Mouse (Mus musculus) embryonic facial prominence, embryonic 13.5 days (tissue): Measurements from ENCODE around the gene Ddx24. TPM values are rescaled to one million over a fixed set of nuclear protein-coding genes. Genes with fewer than 3 reads are reported as not detected.
"Not testable (repeated sequence)": the region's sequence is repeated elsewhere in the genome, so short reads cannot be mapped to it uniquely, and the experiment has no call there.

Experiments used
- ATAC-seq: fragments of 200-750 bp; cut with Nextera tagmentation; 2 replicates; pipeline ENCODE4 v1.8.0; 2017; ENCODE audit warnings: low read depth; ENCODE audit not compliant: insufficient number of reproducible peaks, insufficient read depth, low FRiP score, low TSS enrichment
- H3K27ac ChIP-seq: fragments of 300-500 bp; sonication (generic); 2 replicates; pipeline ENCODE4 v1.5.1; 2015; ENCODE audit warnings: moderate library complexity, mild to moderate bottlenecking, inconsistent platforms
- H3K27me3 ChIP-seq: fragments of 300-500 bp; sonication (generic); 2 replicates; pipeline ENCODE4 v1.6.1; 2015; ENCODE audit warnings: mild to moderate bottlenecking, inconsistent platforms
- H3K36me3 ChIP-seq: fragments of 300-500 bp; sonication (generic); 2 replicates; pipeline ENCODE4 v1.6.1; 2015; ENCODE audit warnings: mild to moderate bottlenecking, inconsistent platforms
- H3K4me1 ChIP-seq: fragments of 300-500 bp; sonication (generic); 2 replicates; pipeline ENCODE4 v1.6.1; 2015; ENCODE audit warnings: inconsistent platforms
- H3K4me2 ChIP-seq: fragments of 300-500 bp; sonication (generic); 2 replicates; pipeline ENCODE4 v1.6.1; 2015; ENCODE audit warnings: moderate library complexity, mild to moderate bottlenecking, inconsistent platforms
- H3K4me3 ChIP-seq: fragments of 300-500 bp; sonication (generic); 2 replicates; pipeline ENCODE4 v1.5.1; 2015; ENCODE audit warnings: mild to moderate bottlenecking, inconsistent platforms
- H3K9ac ChIP-seq: fragments of 300-500 bp; sonication (generic); 2 replicates; pipeline ENCODE4 v1.6.1; 2015; ENCODE audit warnings: mild to moderate bottlenecking, inconsistent platforms
- H3K9me3 ChIP-seq: fragments of 300-500 bp; sonication (generic); 2 replicates; pipeline ENCODE4 v1.6.1; 2016; ENCODE audit warnings: inconsistent platforms
- WGBS: fragments of 180-500 bp; shearing (Covaris S2); methylation state at CpG from one replicate; pipeline ENCODE4 v1.1.7; 2015; ENCODE audit warnings: mixed read lengths; 5-methylcytosine and 5-hydroxymethylcytosine counted together
- polyA plus RNA-seq: library from polyadenylated mRNA; unstranded; fragments of >200 nt; fragmentation: Nextera tagmentation; extraction: Ambion mirVana; gene quantifications from 2 replicates; pipeline ENCODE4 v1.2.1, GENCODE M21; 2015

Gene Ddx24
- polyA plus RNA-seq = 137 and 142 TPM in 2 replicates

DNA sequence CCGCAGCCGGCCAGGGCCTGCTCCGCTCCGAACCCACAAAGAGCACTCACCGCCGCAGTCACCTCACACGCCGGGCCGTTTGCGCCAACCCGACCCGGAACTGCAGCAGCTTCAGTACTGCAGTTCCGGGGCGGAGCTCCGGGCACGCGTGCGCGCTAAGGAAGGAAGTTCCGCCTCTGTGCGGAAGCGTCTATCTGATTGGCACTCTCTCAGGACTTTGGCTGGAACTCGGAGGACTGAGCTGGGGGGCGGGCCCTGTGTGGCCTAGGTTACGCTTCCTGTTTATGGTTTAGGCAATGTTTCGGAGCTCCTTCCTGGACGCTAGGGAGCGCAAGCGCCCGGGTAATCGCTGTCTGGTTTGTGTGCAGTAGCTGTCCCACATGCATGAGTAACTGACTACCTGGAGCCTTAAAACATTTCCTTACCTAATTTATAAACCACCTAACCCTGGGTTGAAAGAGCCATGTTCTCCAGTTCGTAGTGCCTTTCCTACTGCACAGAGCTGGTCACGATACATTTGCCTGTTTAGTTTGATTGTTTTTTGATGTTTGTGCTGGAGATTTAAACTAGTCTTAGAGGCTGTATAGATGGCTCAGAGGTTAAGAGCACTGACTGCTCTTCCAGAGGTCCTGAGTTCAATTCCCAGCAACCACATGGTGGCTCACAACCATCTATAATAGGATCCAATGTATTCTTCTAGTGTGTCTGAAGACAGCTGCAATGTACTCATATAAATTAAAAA, at the start of gene Ddx24:
TSS of gene Ddx24 (minus strand) at position 102 of the 742 bp plus-strand sequence.
- Histone ChIP-seq H3K27me3 (no peaks in the 10 kb centered on the region), H3K4me1 (peaks cover 30% of the 10 kb centered on the region), H3K27ac (peak within 1 kb of the TSS; percentile 44; the same call in 1 of the 2 replicates), H3K4me2 (peak within 1 kb of the TSS; percentile 87), H3K4me3 (peak within 1 kb of the TSS; percentile 93), H3K9ac (peak within 1 kb of the TSS; percentile 93), H3K36me3 (peaks cover 17% of the 10 kb centered on the region), H3K9me3 (no peaks in the 10 kb centered on the region)
- 2% methylated on average over 33 of the region's 33 CpGs for WGBS
- peak; percentile 99 for ATAC-seq

GRCm38 (mm10) chr12:103474481-103474880, 48.9 kb upstream of the Ddx24 start:
- Histone ChIP-seq H3K27ac (no peak overlapping the region), H3K36me3 (no peaks in the 10 kb centered on the region), H3K9me3 (no peaks in the 10 kb centered on the region), H3K27me3 (no peaks in the 10 kb centered on the region), H3K4me3 (no peak overlapping the region), H3K9ac (no peak overlapping the region), H3K4me1 (no peaks in the 10 kb centered on the region), H3K4me2 (no peak overlapping the region)
- WGBS = 54% methylated on average over 2 of the region's 2 CpGs
- ATAC-seq = no peak

- no peak within 1 kb of the TSS for H3K4me3 ChIP-seq
- H3K36me3 ChIP-seq = no peaks in the 10 kb centered on the region
- no peaks in the 10 kb centered on the region for H3K9me3 ChIP-seq
- no peak within 1 kb of the TSS for H3K4me2 ChIP-seq
- H3K27me3 ChIP-seq = no peaks in the 10 kb centered on the region
- no peaks in the 10 kb centered on the region for H3K4me1 ChIP-seq
- WGBS = 80% methylated on average over 3 of the region's 3 CpGs
- H3K27ac ChIP-seq = no peak within 1 kb of the TSS
- ATAC-seq = no peak
- no peak within 1 kb of the TSS for H3K9ac ChIP-seq
These were observed 31.5 kb upstream of the Ddx24 start, which contains the start of gene Ifi27l2b for GRCm38 (mm10) chr12:103457140-103457539. TSS of gene Ifi27l2b (minus strand) at chr12:103457223.

DNA sequence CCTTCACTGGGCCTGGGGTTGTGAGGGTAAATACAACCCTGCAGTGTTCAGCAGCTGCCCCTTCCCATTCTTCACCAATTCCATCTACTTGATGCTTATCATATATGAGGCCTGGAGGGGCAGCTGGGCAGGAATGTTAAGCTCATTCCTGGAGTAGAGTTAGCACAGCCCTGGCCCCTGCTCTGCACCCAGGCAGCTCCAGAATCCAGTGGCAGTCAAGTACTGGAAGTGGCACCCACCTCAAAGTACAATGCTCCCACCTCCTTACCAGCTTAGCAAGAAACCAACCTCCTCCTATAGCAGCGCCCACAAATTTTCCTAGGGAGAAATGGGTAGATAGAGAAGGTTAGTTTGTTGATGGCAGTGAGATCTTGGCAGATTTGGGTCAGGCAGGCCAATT, 31.1 kb upstream of the Ddx24 start:
- not testable (repeated sequence) for H3K9me3 ChIP-seq, H3K9ac ChIP-seq, ATAC-seq, H3K4me2 ChIP-seq, H3K4me3 ChIP-seq, H3K27me3 ChIP-seq, H3K36me3 ChIP-seq, H3K4me1 ChIP-seq, H3K27ac ChIP-seq
- no CpG with 5 or more reads among the region's 1 CpGs for WGBS

- Histone ChIP-seq H3K9me3 (no peaks in the 10 kb centered on the region), H3K36me3 (no peaks in the 10 kb centered on the region), H3K4me2 (no peak overlapping the region), H3K4me3 (no peak overlapping the region), H3K4me1 (no peaks in the 10 kb centered on the region), H3K27me3 (no peaks in the 10 kb centered on the region), H3K9ac (no peak overlapping the region), H3K27ac (no peak overlapping the region)
- ATAC-seq = no peak
These were observed 27.7 kb upstream of the Ddx24 start for GRCm38 (mm10) chr12:103453361-103453760.

DNA sequence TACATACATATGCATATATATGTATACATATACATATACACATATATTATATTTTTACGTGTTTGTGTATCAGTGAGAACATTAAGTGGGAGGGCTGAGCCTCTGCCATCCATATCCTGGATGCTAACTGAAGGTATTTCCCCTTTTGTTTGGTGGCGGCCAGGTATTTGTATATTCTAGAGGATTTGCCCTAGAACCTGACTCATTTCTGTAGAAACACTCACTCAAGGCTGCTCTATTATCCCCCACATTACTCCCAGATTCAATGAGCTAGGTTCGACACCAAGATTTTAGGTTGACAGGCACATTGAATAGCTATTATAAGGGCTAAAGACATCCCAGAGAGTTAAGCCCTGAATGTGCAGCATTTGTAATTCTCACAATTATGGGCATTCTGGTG, 19.4 kb upstream of the Ddx24 start:
- WGBS = 76% methylated on average over 3 of the region's 3 CpGs
- H3K4me2 ChIP-seq = no peak overlapping the region
- no peak overlapping the region for H3K4me3 ChIP-seq
- H3K4me1 ChIP-seq = no peaks in the 10 kb centered on the region
- no peak for ATAC-seq
- no peak overlapping the region for H3K27ac ChIP-seq
- H3K9ac ChIP-seq = no peak overlapping the region
- H3K27me3 ChIP-seq = no peaks in the 10 kb centered on the region
- H3K36me3 ChIP-seq = no peaks in the 10 kb centered on the region
- no peaks in the 10 kb centered on the region for H3K9me3 ChIP-seq

DNA sequence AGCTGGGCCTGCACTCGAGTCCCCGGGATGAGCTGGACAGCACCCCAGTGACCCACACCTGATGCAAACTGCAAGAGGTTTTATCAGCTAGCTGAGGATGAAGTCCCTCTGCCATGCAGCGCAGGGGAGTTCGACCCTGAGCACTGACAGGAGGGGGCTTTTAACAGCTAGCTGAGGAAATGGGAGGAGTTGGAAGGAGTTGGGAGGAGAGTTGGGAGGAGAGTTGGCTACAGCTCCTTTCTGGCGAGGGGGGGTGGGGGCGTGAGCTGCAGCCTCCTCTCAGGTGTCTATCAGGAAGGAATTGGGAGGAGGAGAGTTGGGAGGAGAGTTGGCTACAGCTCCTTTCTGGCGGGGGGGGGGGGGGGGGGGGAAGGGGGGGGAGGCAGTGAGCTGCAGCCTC, 18.6 kb upstream of the Ddx24 start:
- H3K27ac ChIP-seq, H3K9me3 ChIP-seq: not testable (repeated sequence)
- WGBS = 30% methylated on average over 6 of the region's 7 CpGs

GRCm38 (mm10) chr12:103443524-103443923, 17.9 kb upstream of the Ddx24 start, which contains the start of gene Ifi27l2a:
TSS of gene Ifi27l2a (minus strand) at chr12:103443680.
- WGBS = 44% methylated on average over 3 of the region's 3 CpGs
- H3K9me3 ChIP-seq = no peaks in the 10 kb centered on the region
- ATAC-seq = no peak
- H3K4me1 ChIP-seq = no peaks in the 10 kb centered on the region
- no peak within 1 kb of the TSS for H3K4me3 ChIP-seq
- no peak within 1 kb of the TSS for H3K9ac ChIP-seq
- H3K4me2 ChIP-seq = no peak within 1 kb of the TSS
- no peak within 1 kb of the TSS for H3K27ac ChIP-seq
- no peaks in the 10 kb centered on the region for H3K27me3 ChIP-seq
- H3K36me3 ChIP-seq = no peaks in the 10 kb centered on the region

More for the DNA sequence above, 18.6 kb upstream of the Ddx24 start:
- H3K4me3 ChIP-seq, H3K9ac ChIP-seq, H3K27me3 ChIP-seq, ATAC-seq, H3K36me3 ChIP-seq, H3K4me2 ChIP-seq, H3K4me1 ChIP-seq: not testable (repeated sequence)

GRCm38 (mm10) chr12:103437601-103438000, 12.0 kb upstream of the Ddx24 start:
- Histone ChIP-seq H3K4me3 (no peak overlapping the region), H3K9me3 (no peaks in the 10 kb centered on the region), H3K4me1 (no peaks in the 10 kb centered on the region), H3K36me3 (no peaks in the 10 kb centered on the region), H3K9ac (no peak overlapping the region), H3K27ac (no peak overlapping the region), H3K27me3 (no peaks in the 10 kb centered on the region), H3K4me2 (no peak overlapping the region)
- WGBS = 90% methylated on average over 1 of the region's 1 CpGs
- no peak for ATAC-seq

DNA sequence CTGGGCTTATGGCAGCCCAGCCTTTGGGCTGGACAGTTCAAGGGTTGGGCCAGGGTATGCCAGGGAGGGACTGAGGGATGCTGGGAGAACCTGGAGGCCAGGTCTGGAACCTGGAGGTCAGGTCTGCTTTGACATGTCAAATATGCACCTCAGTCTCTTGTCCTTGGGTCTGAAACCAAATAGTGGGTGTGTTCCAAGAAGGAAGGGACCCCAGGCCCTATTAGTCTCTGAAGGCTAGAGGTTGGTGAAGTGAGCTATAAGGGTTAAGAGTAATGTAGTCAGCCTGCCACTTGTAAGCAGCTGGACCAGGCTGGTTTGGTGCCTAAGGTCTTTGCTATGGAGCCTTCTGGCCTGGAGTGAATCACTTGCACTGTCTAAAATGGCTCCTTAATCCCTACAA, 9.2 kb upstream of the Ddx24 start:
- no peaks in the 10 kb centered on the region for H3K36me3 ChIP-seq
- H3K9me3 ChIP-seq = no peaks in the 10 kb centered on the region
- peak overlapping the region; percentile 40 for H3K4me2 ChIP-seq
- H3K4me3 ChIP-seq = 0 out of 2 replicates have a peak overlapping the region, but pooled peaks have one; percentile 26
- no peak for ATAC-seq
- H3K4me1 ChIP-seq = no peaks in the 10 kb centered on the region
- H3K27me3 ChIP-seq = no peaks in the 10 kb centered on the region
- H3K9ac ChIP-seq = no peak overlapping the region
- no peak overlapping the region for H3K27ac ChIP-seq

GRCm38 (mm10) chr12:103433986-103434731, 8.5 kb upstream of the Ddx24 start, which contains the start of gene Ifi27:
TSS of gene Ifi27 (plus strand) at chr12:103434211.
- ATAC-seq = peak; percentile 75; the same call in 1 of the 2 replicates
- H3K4me1 ChIP-seq = no peaks in the 10 kb centered on the region
- 54% methylated on average over 8 of the region's 8 CpGs for WGBS
- no peaks in the 10 kb centered on the region for H3K27me3 ChIP-seq
- no peak within 1 kb of the TSS for H3K9ac ChIP-seq
- no peaks in the 10 kb centered on the region for H3K36me3 ChIP-seq
- peak within 1 kb of the TSS; percentile 26 for H3K4me3 ChIP-seq
- peak within 1 kb of the TSS; percentile 40 for H3K4me2 ChIP-seq
- peak within 1 kb of the TSS; percentile 34; the same call in 1 of the 2 replicates for H3K27ac ChIP-seq
- H3K9me3 ChIP-seq = no peaks in the 10 kb centered on the region

GRCm38 (mm10) chr12:103433430-103433829, 7.8 kb upstream of the Ddx24 start:
- H3K27ac ChIP-seq = 0 out of 2 replicates have a peak overlapping the region, but pooled peaks have one; percentile 34
- no peaks in the 10 kb centered on the region for H3K36me3 ChIP-seq
- no peak overlapping the region for H3K4me2 ChIP-seq
- H3K4me3 ChIP-seq = no peak overlapping the region
- H3K9me3 ChIP-seq = no peaks in the 10 kb centered on the region
- WGBS = 81% methylated on average over 2 of the region's 2 CpGs
- no peaks in the 10 kb centered on the region for H3K27me3 ChIP-seq
- no peaks in the 10 kb centered on the region for H3K4me1 ChIP-seq
- no peak overlapping the region for H3K9ac ChIP-seq
- no peak for ATAC-seq
